Mouse (Mus musculus): ENCODE measurements around the gene Vamp4.

GRCm38 (mm10) chr1:162563236-162563635 is 7.1 kb upstream of the Vamp4 start:
- no peak for TF ChIP-seq MAFK (IDR thresholded peaks at IDR 0.05; ENCODE audit: insufficient read depth, low read depth, low read length)
- no peak for TF ChIP-seq CHD2 (IDR thresholded peaks at IDR 0.05; ENCODE audit: low read depth, low read length)
